Mouse (Mus musculus): Measurements from ENCODE around the gene Zfp324. TPM values are rescaled to one million over a fixed set of nuclear protein-coding genes. Genes with fewer than 3 reads are reported as not detected.

The Zfp324 gene
- polyA plus RNA-seq, 1 experiment: 0.80 TPM

DNA sequence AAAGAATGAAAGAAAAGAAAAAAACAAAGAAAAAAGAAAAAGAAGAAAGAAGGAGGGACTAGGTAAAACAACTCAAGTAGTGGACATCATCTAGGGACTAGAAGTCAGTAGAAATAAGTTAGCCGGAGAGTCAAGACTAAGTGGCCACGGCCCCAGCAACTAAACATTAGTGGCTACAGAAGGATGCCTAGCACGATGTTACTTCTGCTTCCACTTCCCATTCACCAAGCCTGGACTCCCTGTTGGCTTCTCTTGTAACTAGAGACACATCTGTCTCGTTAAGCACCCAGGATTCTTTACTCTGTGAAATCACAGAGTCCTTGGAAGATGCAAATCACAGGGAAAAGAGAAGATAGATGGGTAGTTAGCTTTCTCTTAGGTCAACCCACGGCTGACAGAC is 8.1 kb upstream of the Zfp324 start:
- Histone ChIP-seq H3K4me3 (replicated peaks; ENCODE audit: control insufficient read depth, low read depth, low read length) (no peak overlapping the region), H3K4me1 (ENCODE audit: control insufficient read depth, insufficient read depth, low read length) (no peaks in the 10 kb centered on the region), H3K27ac (ENCODE audit: control insufficient read depth, insufficient read depth, low read depth, low read length, poor library complexity) (no peak overlapping the region)
- TF ChIP-seq CTCF (IDR thresholded peaks at IDR 0.05; ENCODE audit: control insufficient read depth, insufficient read depth, low read length) (no peak), POLR2A (IDR thresholded peaks at IDR 0.05; ENCODE audit: borderline replicate concordance, control insufficient read depth, low read depth, low read length) (no peak)
- 53% methylated on average over 5 of the region's 5 CpGs for WGBS

GRCm38 (mm10) chr7:12958948-12959347 is 6.7 kb upstream of the Zfp324 start:
- H3K4me3 ChIP-seq (replicated peaks; ENCODE audit: control insufficient read depth, low read depth, low read length): no peak overlapping the region
- no peak overlapping the region for H3K27ac ChIP-seq (ENCODE audit: control insufficient read depth, insufficient read depth, low read depth, low read length, poor library complexity)
- TF ChIP-seq POLR2A (IDR thresholded peaks at IDR 0.05; ENCODE audit: borderline replicate concordance, control insufficient read depth, low read depth, low read length): no peak
- no peak for TF ChIP-seq CTCF (IDR thresholded peaks at IDR 0.05; ENCODE audit: control insufficient read depth, insufficient read depth, low read length)
- H3K4me1 ChIP-seq (ENCODE audit: control insufficient read depth, insufficient read depth, low read length): no peaks in the 10 kb centered on the region
- 60% methylated on average over 4 of the region's 4 CpGs for WGBS

GRCm38 (mm10) chr7:12959718-12960117 is 5.9 kb upstream of the Zfp324 start:
- no peak overlapping the region for H3K27ac ChIP-seq (ENCODE audit: control insufficient read depth, insufficient read depth, low read depth, low read length, poor library complexity)
- WGBS: 66% methylated on average over 4 of the region's 4 CpGs
- no peak overlapping the region for H3K4me3 ChIP-seq (replicated peaks; ENCODE audit: control insufficient read depth, low read depth, low read length)
- no peak for TF ChIP-seq POLR2A (IDR thresholded peaks at IDR 0.05; ENCODE audit: borderline replicate concordance, control insufficient read depth, low read depth, low read length)
- no peak for TF ChIP-seq CTCF (IDR thresholded peaks at IDR 0.05; ENCODE audit: control insufficient read depth, insufficient read depth, low read length)
- no peaks in the 10 kb centered on the region for H3K4me1 ChIP-seq (ENCODE audit: control insufficient read depth, insufficient read depth, low read length)

GRCm38 (mm10) chr7:12961511-12962141 is 4.0 kb upstream of the Zfp324 start:
- TF ChIP-seq POLR2A (IDR thresholded peaks at IDR 0.05; ENCODE audit: borderline replicate concordance, control insufficient read depth, low read depth, low read length) (no peak), CTCF (IDR thresholded peaks at IDR 0.05; ENCODE audit: control insufficient read depth, insufficient read depth, low read length) (no peak)
- Histone ChIP-seq H3K27ac (ENCODE audit: control insufficient read depth, insufficient read depth, low read depth, low read length, poor library complexity) (peak overlapping the region; percentile 35), H3K4me1 (ENCODE audit: control insufficient read depth, insufficient read depth, low read length) (no peaks in the 10 kb centered on the region; the same call in 1 of the 2 replicates), H3K4me3 (replicated peaks; ENCODE audit: control insufficient read depth, low read depth, low read length) (peak overlapping the region; percentile 73)
- under 1% methylated on average over 29 of the region's 29 CpGs for WGBS

- Histone ChIP-seq H3K4me3 (replicated peaks; ENCODE audit: control insufficient read depth, low read depth, low read length) (peak overlapping the region; percentile 82), H3K27ac (ENCODE audit: control insufficient read depth, insufficient read depth, low read depth, low read length, poor library complexity) (peak overlapping the region; percentile 67), H3K4me1 (ENCODE audit: control insufficient read depth, insufficient read depth, low read length) (no peaks in the 10 kb centered on the region; the same call in 1 of the 2 replicates)
- 1% methylated on average over 29 of the region's 29 CpGs for WGBS
- TF ChIP-seq CTCF (IDR thresholded peaks at IDR 0.05; ENCODE audit: control insufficient read depth, insufficient read depth, low read length): no peak
Observed at GRCm38 (mm10) chr7:12966104-12966845, 637 bp downstream of the Zfp324 start.

DNA sequence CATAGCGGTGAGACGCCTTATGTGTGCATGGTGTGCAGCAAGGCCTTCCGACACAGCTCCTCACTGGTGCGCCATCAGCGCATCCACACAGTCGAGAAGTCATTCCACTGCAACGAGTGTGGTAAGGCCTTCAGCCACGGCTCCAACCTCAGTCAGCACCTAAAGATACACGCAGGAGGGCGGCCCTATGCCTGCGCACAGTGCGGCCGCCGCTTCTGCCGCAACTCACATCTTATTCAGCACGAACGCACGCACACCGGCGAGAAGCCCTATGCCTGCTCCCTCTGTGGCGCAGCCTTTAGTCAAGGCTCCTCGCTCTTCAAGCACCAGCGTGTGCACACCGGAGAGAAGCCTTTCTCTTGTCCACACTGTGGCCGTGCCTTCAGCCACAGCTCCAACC is 5.3 kb downstream of the Zfp324 start:
- H3K4me3 ChIP-seq (replicated peaks; ENCODE audit: control insufficient read depth, low read depth, low read length): no peak overlapping the region
- H3K27ac ChIP-seq (ENCODE audit: control insufficient read depth, insufficient read depth, low read depth, low read length, poor library complexity): no peak overlapping the region; the same call in 1 of the 2 replicates
- no peaks in the 10 kb centered on the region; the same call in 1 of the 2 replicates for H3K4me1 ChIP-seq (ENCODE audit: control insufficient read depth, insufficient read depth, low read length)
- TF ChIP-seq POLR2A (IDR thresholded peaks at IDR 0.05; ENCODE audit: borderline replicate concordance, control insufficient read depth, low read depth, low read length) (no peak), CTCF (IDR thresholded peaks at IDR 0.05; ENCODE audit: control insufficient read depth, insufficient read depth, low read length) (no peak)
- WGBS: 93% methylated on average over 25 of the region's 25 CpGs

DNA sequence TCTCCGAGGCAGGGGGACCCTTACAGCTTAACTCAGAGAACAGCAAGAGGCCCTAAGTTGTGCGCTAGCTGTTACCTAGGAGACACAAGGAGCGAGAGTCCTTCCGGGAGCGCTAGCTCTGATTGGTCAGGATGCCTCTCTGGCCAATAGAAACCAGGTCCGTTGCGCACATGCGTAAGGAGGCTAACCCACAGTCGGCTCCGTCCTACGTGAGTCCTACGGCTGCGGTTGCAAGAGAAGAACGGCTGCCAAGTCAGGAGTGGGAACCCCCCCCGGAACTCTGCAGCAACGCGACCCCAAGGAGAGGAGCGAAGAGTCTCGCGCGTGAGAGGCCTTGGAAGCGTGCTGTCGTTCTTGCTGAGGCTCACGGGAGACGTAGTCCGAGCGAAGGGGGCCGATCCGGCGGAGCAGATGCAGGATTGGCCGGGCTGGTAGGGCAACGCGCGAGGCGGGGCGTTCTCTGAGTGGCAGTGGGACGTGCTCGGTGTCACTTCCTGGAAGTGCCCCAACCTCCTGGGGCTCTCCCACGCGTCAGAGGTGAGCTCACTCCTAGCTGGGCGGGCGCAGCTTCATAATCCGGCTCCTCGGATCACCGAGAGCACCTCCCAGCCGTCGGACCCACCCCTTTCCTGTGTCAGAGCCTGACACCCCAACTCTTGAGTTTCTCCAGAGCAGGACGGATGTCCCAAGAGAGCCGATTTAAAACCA is 12.2 kb downstream of the Zfp324 start, which contains the start of gene Zfp446:
TSS of gene Zfp446 (plus strand) at position 167 of the 708 bp plus-strand sequence.
- no peaks in the 10 kb centered on the region for H3K4me1 ChIP-seq (ENCODE audit: control insufficient read depth, insufficient read depth, low read length)

More for the DNA sequence above, 12.2 kb downstream of the Zfp324 start, which contains the start of gene Zfp446:
- H3K27ac ChIP-seq (ENCODE audit: control insufficient read depth, insufficient read depth, low read depth, low read length, poor library complexity): peak within 1 kb of the TSS; percentile 62
- under 1% methylated on average over 49 of the region's 49 CpGs for WGBS
- TF ChIP-seq CTCF (IDR thresholded peaks at IDR 0.05; ENCODE audit: control insufficient read depth, insufficient read depth, low read length): no peak
- peak; percentile 68; the same call in 1 of the 2 replicates for TF ChIP-seq POLR2A (IDR thresholded peaks at IDR 0.05; ENCODE audit: borderline replicate concordance, control insufficient read depth, low read depth, low read length)
- peak within 1 kb of the TSS; percentile 76 for H3K4me3 ChIP-seq (replicated peaks; ENCODE audit: control insufficient read depth, low read depth, low read length)
